Mouse (Mus musculus): Measurements from ENCODE around the gene Pced1a. TPM values are rescaled to one million over a fixed set of nuclear protein-coding genes. Genes with fewer than 3 reads are reported as not detected.

Pced1a gene
- polyA plus RNA-seq, 1 experiment from 2014 or later = 13.9 TPM

DNA sequence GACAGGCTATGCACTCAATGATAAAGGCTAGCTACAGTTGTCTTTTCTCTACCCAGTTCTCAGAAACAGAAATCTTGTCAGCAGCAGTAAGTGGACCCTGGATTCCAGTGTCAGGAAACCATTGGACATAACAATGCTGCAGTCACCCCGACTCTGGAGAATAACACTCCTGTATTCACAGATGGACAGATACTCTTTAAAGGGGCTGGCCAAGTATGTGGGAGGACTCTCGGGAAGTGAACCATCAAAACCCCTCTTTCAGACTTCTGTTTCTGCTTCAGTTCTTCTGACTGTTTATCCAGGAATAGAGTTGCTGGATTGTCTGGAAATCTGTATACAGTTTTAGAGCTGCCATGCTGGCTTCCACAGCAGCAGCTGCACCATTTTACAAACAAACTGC lies 5.3 kb upstream of the Pced1a start:
- no peak for DNase-seq (ENCODE audit: low spot score)
- no peaks in the 10 kb centered on the region for H3K9me3 ChIP-seq (replicated peaks)
- H3K36me3 ChIP-seq = peaks cover 42% of the 10 kb centered on the region
- no peak overlapping the region for H3K27ac ChIP-seq
- H3K4me1 ChIP-seq = peaks cover 6% of the 10 kb centered on the region
- no peak overlapping the region for H3K4me3 ChIP-seq
- WGBS = 89% methylated on average over 2 of the region's 2 CpGs
- no peaks in the 10 kb centered on the region for H3K27me3 ChIP-seq (ENCODE audit: low read depth, poor library complexity, severe bottlenecking)

- 68% methylated on average over 5 of the region's 5 CpGs for WGBS
- Histone ChIP-seq H3K4me3 (peak overlapping the region; percentile 85), H3K27ac (peak overlapping the region; percentile 97), H3K27me3 (ENCODE audit: low read depth, poor library complexity, severe bottlenecking) (no peaks in the 10 kb centered on the region), H3K9me3 (replicated peaks) (no peaks in the 10 kb centered on the region), H3K4me1 (peaks cover 24% of the 10 kb centered on the region), H3K36me3 (peaks cover 37% of the 10 kb centered on the region)
- no peak for DNase-seq (ENCODE audit: low spot score)
Observed at GRCm38 (mm10) chr2:130425112-130425511, 611 bp upstream of the Pced1a start.

GRCm38 (mm10) chr2:130423397-130424125 lies 940 bp downstream of the Pced1a start:
- H3K4me1 ChIP-seq = peaks cover 24% of the 10 kb centered on the region
- H3K36me3 ChIP-seq = peaks cover 46% of the 10 kb centered on the region
- no peaks in the 10 kb centered on the region for H3K9me3 ChIP-seq (replicated peaks)
- DNase-seq (ENCODE audit: low spot score) = peak; percentile 87
- peak overlapping the region; percentile 97 for H3K27ac ChIP-seq
- 20% methylated on average over 49 of the region's 49 CpGs for WGBS
- no peaks in the 10 kb centered on the region for H3K27me3 ChIP-seq (ENCODE audit: low read depth, poor library complexity, severe bottlenecking)
- peak overlapping the region; percentile 85 for H3K4me3 ChIP-seq

GRCm38 (mm10) chr2:130421781-130422620 lies 2.5 kb downstream of the Pced1a start:
- H3K27ac ChIP-seq = no peak overlapping the region
- WGBS = 96% methylated on average over 26 of the region's 26 CpGs
- peaks cover 42% of the 10 kb centered on the region for H3K36me3 ChIP-seq
- no peaks in the 10 kb centered on the region for H3K27me3 ChIP-seq (ENCODE audit: low read depth, poor library complexity, severe bottlenecking)
- H3K4me1 ChIP-seq = peaks cover 24% of the 10 kb centered on the region
- DNase-seq (ENCODE audit: low spot score) = no peak
- H3K4me3 ChIP-seq = no peak overlapping the region
- H3K9me3 ChIP-seq (replicated peaks) = no peaks in the 10 kb centered on the region

DNA sequence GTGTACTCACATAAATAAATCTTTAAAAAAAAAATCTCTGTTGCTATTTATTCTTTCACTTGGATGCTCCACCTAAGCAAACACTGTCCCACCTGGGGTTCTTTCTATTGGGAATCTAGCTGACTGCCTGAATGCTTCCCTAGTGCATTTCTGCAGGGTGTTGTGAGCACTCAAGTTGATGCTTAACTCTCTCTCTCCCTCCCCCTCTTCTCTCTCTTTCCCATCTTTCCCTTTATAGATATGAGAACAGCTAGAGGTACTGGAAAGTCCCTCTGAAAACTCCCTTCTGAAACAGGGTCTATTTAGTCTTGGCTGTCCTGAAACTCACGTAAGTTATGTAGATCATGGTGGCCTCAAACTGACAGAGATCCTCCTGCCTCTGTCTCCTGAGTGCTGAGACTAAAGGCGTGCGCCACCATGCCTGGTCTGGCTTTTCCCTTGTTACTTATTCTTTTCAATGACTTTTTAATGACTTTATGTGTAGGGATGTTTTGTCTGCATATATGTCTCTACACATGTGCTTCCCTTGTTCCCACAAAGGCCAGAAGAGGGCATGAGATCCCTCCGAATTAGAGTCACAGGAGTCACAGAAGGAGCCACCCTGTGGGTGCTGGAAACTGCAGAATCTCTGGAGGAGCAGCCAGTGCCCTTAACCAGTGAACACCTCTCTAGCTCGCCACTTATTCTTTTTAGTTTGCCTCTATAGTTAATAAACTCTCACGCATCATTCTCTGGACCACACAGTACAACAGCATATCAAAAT lies 10.2 kb downstream of the Pced1a start:
- WGBS = 77% methylated on average over 6 of the region's 6 CpGs
- Histone ChIP-seq H3K27me3 (ENCODE audit: low read depth, poor library complexity, severe bottlenecking) (no peaks in the 10 kb centered on the region), H3K9me3 (replicated peaks) (no peaks in the 10 kb centered on the region), H3K27ac (no peak overlapping the region), H3K4me3 (no peak overlapping the region), H3K4me1 (peaks cover 10% of the 10 kb centered on the region), H3K36me3 (peaks cover 12% of the 10 kb centered on the region)
- no peak for DNase-seq (ENCODE audit: low spot score)

DNA sequence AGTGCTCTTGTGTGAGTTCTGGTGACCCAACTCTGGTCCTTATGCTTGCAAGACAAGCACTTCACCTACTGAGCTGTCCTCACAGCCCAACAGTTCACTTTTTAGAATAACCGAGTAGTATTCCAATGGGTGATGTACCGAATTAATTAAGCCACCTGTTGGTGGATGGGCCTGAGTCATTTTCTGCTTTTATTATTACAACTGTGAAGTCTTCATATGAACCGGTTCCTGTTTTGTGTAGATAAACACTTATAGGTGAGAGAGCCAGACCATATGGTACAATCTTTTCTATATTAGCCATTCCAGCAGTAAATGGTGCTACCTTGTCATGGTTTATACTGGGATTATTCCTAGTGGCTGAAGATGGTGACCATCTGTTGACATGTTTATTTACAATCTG lies 11.7 kb downstream of the Pced1a start:
- no peaks in the 10 kb centered on the region for H3K36me3 ChIP-seq
- 83% methylated on average over 3 of the region's 3 CpGs for WGBS
- H3K27me3 ChIP-seq (ENCODE audit: low read depth, poor library complexity, severe bottlenecking) = no peaks in the 10 kb centered on the region
- no peak overlapping the region for H3K4me3 ChIP-seq
- DNase-seq (ENCODE audit: low spot score) = no peak
- H3K27ac ChIP-seq = no peak overlapping the region
- no peaks in the 10 kb centered on the region for H3K9me3 ChIP-seq (replicated peaks)
- H3K4me1 ChIP-seq = peaks cover 19% of the 10 kb centered on the region

- no peaks in the 10 kb centered on the region for H3K9me3 ChIP-seq (replicated peaks)
- DNase-seq (ENCODE audit: low spot score) = peak; percentile 94
- no peak overlapping the region for H3K4me3 ChIP-seq
- WGBS = 41% methylated on average over 16 of the region's 16 CpGs
- peaks cover 19% of the 10 kb centered on the region for H3K4me1 ChIP-seq
- no peaks in the 10 kb centered on the region for H3K36me3 ChIP-seq
- H3K27me3 ChIP-seq (ENCODE audit: low read depth, poor library complexity, severe bottlenecking) = no peaks in the 10 kb centered on the region
- no peak overlapping the region for H3K27ac ChIP-seq
Observed at GRCm38 (mm10) chr2:130411558-130412495, 12.7 kb downstream of the Pced1a start.

GRCm38 (mm10) chr2:130408194-130408593 lies 16.3 kb downstream of the Pced1a start:
- Histone ChIP-seq H3K9me3 (replicated peaks) (no peaks in the 10 kb centered on the region), H3K27me3 (ENCODE audit: low read depth, poor library complexity, severe bottlenecking) (no peaks in the 10 kb centered on the region), H3K4me3 (no peak overlapping the region), H3K36me3 (no peaks in the 10 kb centered on the region), H3K27ac (no peak overlapping the region), H3K4me1 (peaks cover 19% of the 10 kb centered on the region)
- WGBS = 26% methylated on average over 6 of the region's 6 CpGs
- DNase-seq (ENCODE audit: low spot score) = peak; percentile 51

DNA sequence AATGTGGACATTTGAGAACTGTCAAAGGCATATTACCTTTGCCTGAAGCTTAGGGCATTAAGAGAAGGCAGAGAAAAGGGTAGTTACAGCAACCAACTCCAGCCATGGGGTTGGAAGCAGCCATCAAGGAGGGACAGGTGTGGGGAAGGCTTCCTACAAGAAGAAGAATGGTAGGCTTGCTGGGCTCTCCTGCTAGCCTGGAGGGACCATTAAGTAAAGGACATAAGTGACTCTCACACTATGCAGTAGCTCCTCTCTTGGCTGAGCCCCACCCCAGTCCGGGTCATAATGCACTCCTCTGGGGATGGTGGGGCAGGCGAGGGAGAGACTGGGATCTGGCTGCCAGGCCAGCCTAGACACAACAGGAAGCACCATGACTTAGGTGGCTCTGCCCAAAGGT lies 18.3 kb downstream of the Pced1a start, which contains the start of gene Tmem239:
Gene Tmem239 (plus strand): TSS at position 301 of the 400 bp plus-strand sequence.
- Histone ChIP-seq H3K27me3 (ENCODE audit: low read depth, poor library complexity, severe bottlenecking) (no peaks in the 10 kb centered on the region), H3K4me3 (no peak within 1 kb of the TSS), H3K4me1 (peaks cover 13% of the 10 kb centered on the region), H3K9me3 (replicated peaks) (no peaks in the 10 kb centered on the region), H3K36me3 (no peaks in the 10 kb centered on the region), H3K27ac (no peak within 1 kb of the TSS)
- WGBS = 78% methylated on average over 2 of the region's 2 CpGs
- no peak for DNase-seq (ENCODE audit: low spot score)

DNA sequence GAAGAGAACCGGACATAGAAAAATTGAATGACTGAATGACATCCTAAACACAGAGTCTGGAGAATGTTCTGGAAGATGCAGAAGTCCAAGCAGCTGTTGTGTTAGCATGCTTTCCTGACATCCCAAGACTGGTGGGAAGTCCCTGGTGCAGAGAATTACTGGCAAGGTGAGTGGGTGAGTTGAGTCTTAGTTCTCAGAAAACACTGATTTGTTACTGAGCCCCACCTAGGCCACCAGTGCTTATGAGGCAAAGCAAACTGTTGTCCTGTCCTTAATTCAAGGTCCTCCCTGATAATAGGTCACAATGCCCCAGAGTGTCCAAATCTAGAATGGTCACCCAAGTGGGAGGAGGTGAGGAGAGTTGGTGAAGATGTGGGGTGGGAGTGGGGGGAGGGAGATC lies 19.6 kb downstream of the Pced1a start, which contains the start of the genes Gm28372 and 1700020A23Rik:
Gene Gm28372 (plus strand): TSS at position 301 of the 400 bp plus-strand sequence.
Gene 1700020A23Rik (plus strand): TSS at position 321 of the 400 bp plus-strand sequence.
- H3K36me3 ChIP-seq = no peaks in the 10 kb centered on the region
- no peak for DNase-seq (ENCODE audit: low spot score)
- peaks cover 19% of the 10 kb centered on the region for H3K4me1 ChIP-seq
- no peak within 1 kb of the TSS for H3K4me3 ChIP-seq
- H3K9me3 ChIP-seq (replicated peaks) = no peaks in the 10 kb centered on the region
- no peak within 1 kb of the TSS for H3K27ac ChIP-seq
- no peaks in the 10 kb centered on the region for H3K27me3 ChIP-seq (ENCODE audit: low read depth, poor library complexity, severe bottlenecking)
- 91% methylated on average over 1 of the region's 1 CpGs for WGBS

- Histone ChIP-seq H3K27me3 (ENCODE audit: low read depth, poor library complexity, severe bottlenecking) (no peaks in the 10 kb centered on the region), H3K36me3 (no peaks in the 10 kb centered on the region), H3K4me3 (no peak overlapping the region), H3K27ac (no peak overlapping the region), H3K9me3 (replicated peaks) (no peaks in the 10 kb centered on the region), H3K4me1 (peaks cover 22% of the 10 kb centered on the region)
- no peak for DNase-seq (ENCODE audit: low spot score)
- WGBS = 84% methylated on average over 4 of the region's 4 CpGs
Observed at GRCm38 (mm10) chr2:130401891-130402290, 22.6 kb downstream of the Pced1a start.

GRCm38 (mm10) chr2:130400046-130400445 lies 24.5 kb downstream of the Pced1a start:
- WGBS = 93% methylated on average over 1 of the region's 1 CpGs
- no peak for DNase-seq (ENCODE audit: low spot score)
- Histone ChIP-seq H3K9me3 (replicated peaks) (no peaks in the 10 kb centered on the region), H3K36me3 (peaks cover 12% of the 10 kb centered on the region), H3K27ac (no peak overlapping the region), H3K4me1 (peaks cover 32% of the 10 kb centered on the region), H3K27me3 (ENCODE audit: low read depth, poor library complexity, severe bottlenecking) (no peaks in the 10 kb centered on the region), H3K4me3 (no peak overlapping the region)

Data from limb, embryonic 10.5 days (tissue).